Mouse (Mus musculus) T-cell, adult 2 months (primary cell): Measurements from ENCODE around the gene Pspc1.
"Not testable (repeated sequence)": the region's sequence is repeated elsewhere in the genome, so short reads cannot be mapped to it uniquely, and the experiment has no call there.

Experiments
- DNase-seq: peaks from one replicate; pipeline ENCODE4 v3.0.0; 2022; ENCODE audit warnings: low spot score

Gene Pspc1

DNA sequence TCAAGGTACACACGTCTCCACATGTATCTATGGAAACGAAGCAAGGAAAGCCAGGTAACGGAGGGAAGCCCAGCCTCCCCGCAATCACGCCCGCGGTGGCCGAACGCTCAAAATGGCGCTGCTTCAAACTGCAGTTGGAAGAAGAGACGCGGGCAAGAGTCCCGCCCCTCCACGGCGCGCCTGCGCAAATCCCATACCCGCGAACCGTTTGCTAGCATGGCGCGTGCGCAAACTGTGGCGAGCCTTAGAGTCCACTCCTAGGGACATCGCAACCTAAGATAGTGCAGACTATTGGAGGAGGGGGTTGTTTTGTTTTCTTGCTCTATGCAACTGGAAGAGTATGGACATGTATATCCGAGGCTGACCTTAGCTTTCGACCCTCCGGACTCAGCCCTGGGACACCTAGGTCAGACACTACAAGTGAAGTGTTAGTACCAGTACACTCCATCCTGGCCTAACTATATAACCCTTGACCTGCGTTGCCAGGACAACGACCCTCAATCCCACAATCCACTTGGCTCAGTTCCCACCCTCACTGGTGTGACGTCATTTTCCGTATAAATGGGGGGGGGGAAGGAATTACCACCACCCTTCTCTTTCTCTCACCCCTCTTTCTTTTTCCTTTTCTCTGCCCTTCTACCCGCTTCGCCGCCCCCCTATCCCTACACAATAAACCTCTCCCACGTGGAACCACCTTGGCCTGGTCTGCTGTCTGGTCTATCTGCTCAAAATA, at the start of gene Pspc1:
TSS of gene Pspc1 (minus strand) at position 117 of the 733 bp plus-strand sequence.
- DNase-seq, result peak; percentile 93

DNA sequence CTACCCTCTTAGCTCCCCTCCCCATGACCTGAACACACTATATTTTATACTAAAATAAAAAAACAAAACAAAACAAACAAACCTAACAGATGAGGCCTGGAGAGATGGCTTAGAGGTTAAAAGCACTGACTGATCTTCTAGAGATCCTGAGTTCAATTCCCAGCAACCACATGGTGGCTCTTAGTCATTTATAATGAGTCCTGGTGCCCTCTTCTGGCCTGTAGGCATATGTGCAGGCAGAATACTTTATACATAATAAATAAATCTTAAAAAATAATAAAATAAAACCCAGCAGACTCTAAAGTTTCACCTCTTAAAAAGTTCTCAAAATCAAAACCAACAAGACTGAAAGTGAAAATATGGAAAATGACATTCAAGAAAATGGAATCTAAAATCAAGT, 46.4 kb upstream of the Pspc1 start:
- peak; percentile 23 for DNase-seq

DNA sequence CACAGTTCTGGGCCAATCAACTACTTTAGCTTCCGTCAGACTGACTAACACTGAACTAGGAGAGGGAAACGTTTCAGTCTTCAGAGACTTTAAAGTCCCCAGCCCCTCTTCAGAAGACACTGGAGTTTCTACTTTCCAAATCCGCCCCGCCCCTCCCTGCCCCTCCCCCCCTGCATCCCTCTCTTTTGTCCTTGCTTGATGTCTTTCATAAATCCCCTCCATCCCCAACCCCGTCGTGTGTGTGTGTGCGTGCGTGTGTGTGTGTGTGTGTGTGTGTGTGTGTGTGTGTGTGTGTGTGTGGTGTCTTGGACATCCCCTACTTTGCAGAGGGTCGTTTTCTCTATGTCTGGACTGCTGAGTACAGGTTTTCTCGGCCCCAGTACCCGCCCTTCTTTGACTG, 39.5 kb upstream of the Pspc1 start:
- no peak for DNase-seq

DNA sequence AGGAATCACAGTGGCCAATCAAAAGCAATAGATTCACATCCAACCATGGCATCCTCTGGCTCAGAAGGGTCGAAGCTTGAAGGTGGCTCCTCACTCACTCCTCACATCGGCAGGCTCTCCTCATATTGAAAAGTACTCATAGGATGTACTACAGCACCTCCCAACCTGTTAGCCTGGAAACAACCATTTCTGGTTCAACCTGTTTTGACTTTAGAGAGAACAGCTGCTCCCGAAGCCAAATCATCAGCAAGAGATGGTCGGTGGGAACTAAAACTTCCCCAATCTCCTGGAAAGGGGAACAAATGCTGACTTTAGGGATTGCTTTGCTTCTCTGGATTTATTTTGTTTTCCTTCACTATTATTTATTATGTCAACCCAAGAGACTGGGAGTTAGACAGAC, 39.0 kb upstream of the Pspc1 start:
- no peak for DNase-seq

DNA sequence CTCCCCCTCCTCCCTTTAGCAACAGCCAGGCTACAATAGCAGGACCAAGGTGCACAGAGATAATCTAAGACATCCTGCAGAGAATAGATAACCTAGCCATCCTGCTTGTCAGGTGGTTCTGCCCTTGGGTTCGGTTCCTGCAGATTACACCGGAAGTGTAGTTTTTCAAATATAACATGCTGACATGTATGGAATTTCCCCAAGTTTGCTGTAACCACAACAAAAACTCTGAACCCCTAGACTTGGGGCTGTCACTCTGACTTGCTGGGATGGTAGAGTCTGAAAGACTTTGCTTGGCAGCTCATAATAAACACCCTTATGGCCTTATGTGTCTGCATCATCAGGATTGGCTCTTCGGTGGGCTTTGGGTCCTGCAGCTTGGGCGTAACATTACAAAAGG, 38.4 kb upstream of the Pspc1 start:
- peak; percentile 20 for DNase-seq

DNA sequence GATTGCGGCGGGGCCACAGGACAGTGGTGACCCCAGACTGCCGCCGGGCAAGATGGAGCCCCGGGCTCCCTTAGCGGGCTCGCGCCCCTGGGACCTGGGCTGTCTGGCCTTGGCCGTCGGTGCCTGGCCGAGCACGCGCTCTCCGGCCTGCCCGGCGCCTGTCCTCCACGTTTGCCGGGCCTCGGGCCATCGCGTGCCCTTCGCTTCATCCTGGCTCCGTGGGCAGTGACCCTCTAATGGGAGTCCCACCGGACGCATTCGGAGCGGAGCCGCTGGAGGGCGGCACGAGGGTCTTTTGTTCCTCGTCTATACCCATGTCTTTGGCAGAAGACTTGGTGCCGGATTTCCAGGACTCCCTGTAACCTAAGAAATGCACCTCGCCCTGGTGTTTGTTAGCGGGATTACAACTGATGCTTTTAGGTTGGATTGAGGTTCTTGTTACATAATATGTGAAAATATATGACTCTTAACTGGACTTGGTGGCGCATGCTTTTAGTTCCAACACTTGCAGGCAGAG, 34.5 kb upstream of the Pspc1 start:
- DNase-seq, result peak; percentile 86

DNA sequence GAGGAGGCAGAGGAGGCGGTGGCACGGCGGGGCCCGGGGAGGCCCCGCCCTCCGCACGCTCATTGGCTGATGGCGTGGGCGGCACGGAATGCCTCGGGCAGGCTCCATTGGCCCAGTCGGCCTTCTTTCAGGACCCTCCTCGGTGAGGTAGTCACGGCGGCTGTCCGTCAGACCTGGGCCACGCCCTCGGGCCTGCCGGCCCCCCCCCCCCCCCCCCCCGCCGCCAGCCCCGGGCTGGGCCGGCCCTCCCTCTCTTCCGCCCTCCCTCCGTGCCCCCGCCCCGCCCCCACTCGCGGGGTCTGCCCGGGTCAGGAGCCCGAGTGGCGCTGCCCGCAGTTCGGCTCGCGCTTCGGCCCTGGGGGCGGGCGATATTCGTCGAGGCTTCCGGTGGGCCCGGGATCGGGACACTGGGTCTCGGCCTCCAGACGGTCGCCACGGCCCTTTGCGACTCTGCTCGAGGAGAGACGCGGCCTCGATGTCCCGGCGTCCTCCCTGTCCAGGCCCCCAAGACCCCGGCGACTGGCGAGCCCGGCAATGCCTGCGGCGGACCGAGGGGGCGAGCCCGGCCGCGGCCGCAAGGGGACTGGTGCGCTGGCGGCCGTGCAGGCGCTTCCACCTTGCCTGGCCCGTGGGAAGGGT, 33.7 kb upstream of the Pspc1 start, which contains the start of gene Zmym5:
TSS of gene Zmym5 (minus strand) at position 16 of the 639 bp plus-strand sequence.
- DNase-seq, result peak; percentile 90

DNA sequence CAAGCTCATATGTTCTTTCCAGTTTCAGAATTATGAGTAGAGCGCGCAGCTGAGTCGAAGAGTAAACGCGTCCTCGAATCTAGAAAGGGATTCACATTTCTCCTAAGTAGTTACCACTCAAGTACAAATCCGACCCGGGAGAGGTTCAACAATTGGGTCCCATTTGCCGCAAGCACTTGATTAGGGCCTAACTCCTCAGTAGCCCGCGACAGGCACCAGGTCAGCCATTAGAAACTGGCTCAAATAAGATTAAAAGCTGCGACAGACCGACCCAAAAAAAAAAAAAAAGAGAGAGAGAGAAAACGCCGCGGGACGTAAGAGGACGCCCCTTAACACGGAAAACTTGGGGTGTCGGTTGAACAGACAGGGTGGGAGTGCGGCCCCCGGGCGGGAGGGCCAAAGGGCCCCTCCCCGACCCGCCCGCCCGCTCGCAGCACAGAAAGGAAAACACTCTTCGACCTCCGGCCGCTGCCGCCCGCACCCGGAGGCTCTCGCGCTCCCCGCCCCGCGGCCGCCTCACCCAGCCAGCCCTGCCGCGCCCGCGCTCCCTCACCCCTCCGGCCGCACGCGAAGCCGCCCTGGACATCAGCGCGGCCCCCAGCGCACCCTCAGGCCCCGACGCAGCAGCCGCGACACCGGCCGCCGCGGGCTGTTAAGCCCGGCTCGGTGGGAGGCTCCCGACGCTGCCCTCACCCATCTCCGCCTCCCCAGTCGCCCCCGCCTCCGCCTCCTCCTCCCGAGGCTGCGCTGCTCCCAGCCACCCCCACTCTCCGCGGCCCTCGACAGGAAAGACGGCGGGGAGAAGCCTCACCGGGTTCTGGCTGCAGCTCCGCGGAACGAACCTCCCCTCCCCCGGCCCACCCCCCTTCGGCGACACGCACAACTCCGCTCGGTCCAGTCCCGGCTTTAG, 32.9 kb upstream of the Pspc1 start:
- peak; percentile 21 for DNase-seq

DNA sequence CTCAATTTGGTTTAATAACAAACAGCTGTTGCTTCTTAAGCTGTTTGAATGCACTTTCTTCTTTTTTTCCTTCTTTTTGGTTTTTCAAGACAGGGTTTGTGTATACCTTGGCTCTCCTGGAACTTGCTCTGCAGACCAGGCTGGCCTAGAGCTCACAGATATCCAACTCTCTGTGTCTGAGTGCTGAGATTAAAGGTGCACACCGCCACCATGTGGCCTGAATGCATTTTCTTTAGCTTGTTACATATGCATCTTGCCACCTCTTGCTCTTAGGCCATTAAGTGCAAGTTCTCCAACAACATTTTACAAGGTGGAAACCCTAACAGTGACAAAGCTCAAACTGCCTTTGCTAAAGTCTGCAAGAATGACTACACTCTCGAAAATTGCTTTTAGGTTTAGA, 15.1 kb upstream of the Pspc1 start:
- peak; percentile 47 for DNase-seq

DNA sequence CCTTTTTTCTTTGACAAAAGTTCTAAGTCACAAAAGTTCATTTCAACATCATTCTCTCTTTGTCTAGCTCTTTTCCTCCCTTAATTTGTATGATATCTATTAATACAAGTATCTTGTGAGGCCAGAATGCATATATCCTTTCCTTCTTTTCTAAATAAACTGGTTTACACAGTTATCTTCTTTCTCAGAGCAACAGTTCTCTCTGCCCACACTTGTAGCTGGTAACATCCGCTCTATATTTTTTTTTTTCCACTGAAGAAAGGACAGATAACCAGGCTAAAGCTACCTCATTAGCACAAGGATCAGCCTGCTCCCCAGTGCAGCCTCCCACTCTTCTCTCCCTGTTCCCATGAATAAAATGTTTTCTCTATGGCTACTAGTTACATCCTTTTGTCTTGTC, 6.5 kb upstream of the Pspc1 start:
- no peak for DNase-seq

DNA sequence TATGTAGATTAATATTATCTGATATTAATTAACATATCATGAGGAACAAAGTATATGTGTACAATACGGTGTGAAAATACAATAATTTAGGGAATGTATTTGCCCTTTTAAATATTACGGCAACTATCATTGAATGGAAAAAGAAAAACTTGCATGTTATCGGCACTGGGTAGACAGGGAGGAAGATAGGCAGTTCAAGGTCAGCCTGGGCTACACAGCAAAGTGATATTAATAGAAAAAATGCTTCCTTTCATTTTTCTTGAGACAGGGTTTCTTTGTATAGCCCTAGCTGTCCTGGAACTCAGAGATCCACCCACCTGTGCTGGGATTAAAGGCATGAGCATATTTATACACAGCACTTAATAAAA, 801 bp upstream of the Pspc1 start:
- DNase-seq, result no peak

DNA sequence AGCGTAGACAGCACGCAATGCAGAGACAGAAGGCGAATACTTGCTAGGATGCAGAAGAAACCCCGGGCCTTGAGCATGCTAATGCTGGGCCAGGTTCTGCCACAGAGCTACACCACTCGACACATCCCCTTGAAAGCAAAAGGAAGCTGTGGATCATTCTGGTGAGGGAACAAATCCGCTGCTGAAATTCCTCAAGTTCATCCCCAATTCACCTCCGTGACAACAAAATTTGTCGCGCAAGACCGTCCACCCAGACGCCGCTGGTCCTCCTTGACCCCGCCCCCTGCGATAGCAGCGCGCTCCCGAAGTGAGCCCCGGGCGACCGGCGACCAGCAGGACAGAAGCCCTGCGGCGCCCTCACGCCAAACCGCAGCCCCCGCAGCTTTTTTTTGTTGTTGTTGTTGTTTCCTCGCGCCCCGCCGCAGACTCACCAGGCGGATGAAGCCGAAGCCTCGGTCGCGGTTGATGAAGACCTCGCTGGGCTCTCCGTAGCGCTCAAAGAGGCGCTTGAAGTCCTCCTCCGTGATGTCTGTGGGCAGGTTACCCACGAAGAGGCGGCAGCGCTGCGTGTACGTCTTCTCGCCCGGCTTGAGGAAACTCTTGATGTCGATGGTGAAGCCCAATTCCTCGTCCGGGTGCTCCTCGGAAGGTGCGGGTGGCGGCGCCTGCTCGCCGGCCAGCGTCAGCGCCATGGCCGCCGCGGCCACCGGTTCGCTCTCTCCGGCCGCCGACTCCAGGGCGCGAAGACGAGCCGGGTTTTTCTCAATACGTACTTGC, 568 bp downstream of the Pspc1 start:
- DNase-seq, result peak; percentile 35

DNA sequence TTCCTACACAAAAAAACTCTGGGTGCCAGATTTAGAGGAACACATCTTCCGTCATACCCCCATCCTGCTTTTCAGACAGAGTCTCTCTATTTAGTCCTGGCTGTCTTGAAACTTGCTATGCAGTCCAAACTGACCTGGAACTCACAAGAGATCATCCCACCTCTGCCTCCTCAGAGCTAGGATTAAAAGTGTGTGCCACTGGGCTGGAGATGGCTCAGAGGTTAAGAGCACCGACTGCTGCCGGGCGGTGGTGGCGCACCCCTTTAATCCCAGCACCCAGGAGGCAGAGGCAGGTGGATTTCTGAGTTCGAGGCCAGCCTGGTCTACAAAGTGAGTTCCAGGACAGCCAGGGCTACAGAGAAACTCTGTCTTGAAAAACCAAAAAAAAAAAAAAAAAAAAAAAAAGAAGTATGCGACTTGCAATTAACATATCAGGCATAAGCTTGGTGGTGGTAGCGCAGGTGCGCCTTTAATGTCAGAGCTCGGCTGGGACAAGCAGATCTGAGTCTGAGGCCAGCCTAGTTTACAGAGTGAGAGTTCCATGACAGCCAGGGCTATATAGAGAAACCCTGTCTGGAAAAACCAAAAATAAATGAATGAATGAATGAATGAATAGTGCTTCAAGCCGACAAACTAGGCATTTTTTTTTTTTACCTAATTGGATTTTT, 1.4 kb downstream of the Pspc1 start:
- DNase-seq, result peak; percentile 39

DNA sequence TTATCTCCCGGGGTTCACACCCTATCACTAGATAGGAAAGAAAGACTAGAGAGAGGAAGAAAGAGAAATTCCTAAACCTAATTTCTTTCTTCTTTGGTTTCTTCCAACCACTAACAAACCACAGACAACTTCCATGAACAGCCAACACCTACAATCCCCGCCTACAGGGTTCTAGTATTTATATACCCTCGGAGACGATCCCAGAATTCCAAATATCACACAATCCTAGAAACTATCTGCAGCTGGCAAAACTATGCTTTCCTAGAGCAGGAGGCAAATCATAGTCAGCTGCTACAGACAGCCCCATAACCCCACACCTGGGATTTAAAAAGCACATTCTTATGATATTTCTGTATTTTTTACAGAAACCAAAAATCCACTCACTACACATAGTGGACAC, 2.7 kb downstream of the Pspc1 start:
- no peak for DNase-seq

DNA sequence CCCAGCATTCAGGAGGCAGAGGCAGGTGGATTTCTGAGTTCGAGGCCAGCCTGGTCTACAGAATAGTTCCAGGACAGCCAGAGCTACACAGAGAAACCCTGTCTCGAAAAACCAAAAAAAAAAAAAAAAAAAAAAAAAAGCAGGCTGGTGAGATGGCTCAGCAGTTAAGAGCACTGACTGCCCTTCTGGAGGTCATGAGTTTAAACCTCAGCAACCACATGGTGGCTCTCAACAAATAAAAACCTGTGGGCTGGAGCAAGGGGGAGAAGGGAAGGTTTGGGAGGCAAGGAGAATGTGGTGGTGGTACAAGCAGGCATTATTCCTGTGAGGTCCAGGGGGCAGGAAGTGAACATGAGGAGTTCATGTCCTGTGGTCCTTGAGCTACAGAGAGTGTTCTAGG, 11.7 kb downstream of the Pspc1 start:
- not testable (repeated sequence) for DNase-seq

DNA sequence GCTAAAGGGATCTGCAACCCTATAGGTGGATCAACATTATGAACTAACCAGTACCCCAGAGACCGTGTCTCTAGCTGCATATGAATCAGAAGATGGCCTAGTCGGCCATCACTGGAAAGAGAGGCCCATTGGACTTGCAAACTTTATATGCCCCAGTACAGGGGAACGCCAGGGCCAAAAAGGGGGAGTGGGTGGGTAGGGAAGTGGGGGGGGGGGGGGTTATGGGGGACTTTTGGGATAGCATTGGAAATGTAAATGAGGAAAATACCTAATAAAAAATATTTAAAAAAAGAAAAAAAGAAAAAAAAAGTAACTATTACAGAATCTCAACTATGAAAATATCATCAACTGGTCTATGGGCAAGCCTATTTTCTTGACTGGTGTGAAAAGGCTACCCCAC, 13.0 kb downstream of the Pspc1 start:
- DNase-seq, result not testable (repeated sequence)

DNA sequence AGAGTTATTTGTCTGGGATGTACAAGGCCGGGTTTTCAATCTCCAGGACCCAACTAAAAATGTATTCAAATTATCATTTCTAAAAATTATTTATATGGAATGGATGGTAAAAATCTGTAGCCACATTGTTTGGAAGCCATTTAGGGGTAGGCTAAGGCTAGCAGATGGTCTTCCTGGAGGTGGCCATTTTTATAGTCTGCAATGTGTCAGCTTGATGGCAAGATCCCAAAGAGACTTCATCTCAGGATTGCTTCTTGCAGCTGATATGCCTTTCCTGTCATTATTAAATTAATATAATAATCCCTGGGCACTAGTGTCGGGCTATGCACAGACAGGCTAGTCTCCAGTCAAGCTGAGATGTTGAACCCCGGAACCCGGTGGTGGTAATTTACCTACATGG, 26.8 kb downstream of the Pspc1 start:
- DNase-seq, result no peak

DNA sequence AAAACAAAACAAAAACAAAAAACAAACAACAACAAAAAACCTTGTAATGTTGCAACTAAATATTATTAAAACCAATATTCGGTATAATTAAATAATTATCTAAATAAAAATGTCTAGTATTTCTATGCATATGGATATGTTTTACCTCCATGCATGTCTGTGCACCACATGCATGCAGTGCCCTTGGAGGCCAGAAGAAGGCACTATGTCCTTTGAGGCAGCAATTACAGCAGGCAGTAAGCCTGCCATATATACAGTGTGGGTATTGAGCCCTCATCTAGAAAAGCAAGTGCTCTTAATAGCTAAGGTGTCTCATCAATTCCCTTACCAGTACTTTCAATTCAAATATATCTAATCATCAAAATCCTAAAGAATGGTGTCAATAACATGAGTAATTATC, 37.9 kb downstream of the Pspc1 start:
- no peak for DNase-seq

DNA sequence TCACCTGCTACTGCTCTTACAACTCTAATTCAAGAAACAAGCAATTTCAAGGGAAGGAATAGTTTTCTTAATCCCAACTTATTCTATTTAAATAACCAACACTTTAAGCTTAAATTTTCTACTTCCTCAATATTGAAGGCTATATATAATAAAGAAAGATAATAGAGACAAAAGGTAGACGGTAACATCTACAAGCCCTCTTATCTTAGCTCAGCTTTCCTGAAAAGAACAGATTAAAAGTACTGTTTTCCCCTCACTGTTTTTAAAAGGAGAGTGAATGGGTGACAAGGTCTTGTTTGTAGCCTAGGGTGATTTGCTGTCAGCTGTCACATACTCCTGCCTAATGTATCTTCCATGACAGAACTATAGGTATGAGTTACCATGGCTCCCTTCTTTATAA, 51.6 kb downstream of the Pspc1 start:
- DNase-seq, result no peak

DNA sequence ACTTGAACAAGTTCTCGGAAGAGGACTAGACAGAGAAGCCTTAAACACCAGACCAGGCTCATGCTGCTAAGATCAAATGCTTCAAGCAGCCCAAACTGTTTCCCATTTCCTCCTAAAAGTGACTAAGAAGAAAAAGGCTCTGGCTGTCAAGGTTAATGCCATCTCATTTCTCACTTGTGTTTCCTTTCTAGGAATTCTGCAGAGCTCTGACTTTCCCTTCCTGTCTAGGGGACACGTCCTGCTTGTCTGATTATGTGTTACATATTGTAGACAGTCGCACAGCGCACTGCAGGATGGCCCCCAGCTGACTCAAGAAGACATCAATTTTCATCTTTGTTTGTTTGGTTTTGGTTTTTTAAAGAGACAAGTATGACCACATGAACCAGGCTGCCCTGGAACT, 72.4 kb downstream of the Pspc1 start:
- no peak for DNase-seq

DNA sequence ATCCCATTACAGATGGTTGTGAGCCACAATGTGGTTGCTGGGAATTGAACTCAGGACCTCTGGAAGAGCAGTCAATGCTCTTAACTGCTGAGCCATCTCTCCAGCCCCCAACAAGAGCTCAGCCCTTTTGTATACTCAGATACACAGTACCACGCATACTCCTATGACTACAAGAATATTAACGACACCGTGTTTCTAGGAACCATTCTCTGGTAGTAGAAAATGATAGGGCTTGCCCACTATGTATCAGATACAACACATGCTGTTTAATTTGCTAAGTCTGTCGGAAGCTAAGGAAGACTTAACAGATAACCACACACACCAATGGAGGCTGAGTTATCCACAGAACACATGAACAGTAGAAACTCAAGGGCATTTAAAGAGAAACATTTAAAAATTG, 75.5 kb downstream of the Pspc1 start:
- DNase-seq, result no peak
